Mouse (Mus musculus) CH12.LX (cell line): Measurements from ENCODE around the gene Mkks. TPM values are rescaled to one million over a fixed set of nuclear protein-coding genes. Genes with fewer than 3 reads are reported as not detected.

Experiments
- DNase-seq: peaks from one replicate; pipeline ENCODE4 v3.0.0-alpha.2; 2013; ENCODE audit errors: extremely low read depth
- H3K27ac ChIP-seq: 2 replicates; pipeline ENCODE4 v1.5.1; 2012; ENCODE audit warnings: low read depth, mild to moderate bottlenecking, control low read depth, moderate library complexity; ENCODE audit not compliant: insufficient read depth
- H3K27me3 ChIP-seq: replicated peaks from 2 replicates; pipeline ENCODE3; 2012; ENCODE audit warnings: inconsistent platforms
- H3K36me3 ChIP-seq, 2 experiments: replicated peaks in 1 of 2; 2 replicates each; pipeline versions ENCODE3 to v1.6.1; 2012; ENCODE audit warnings: inconsistent platforms in 1 of 2, low read length in 1 of 2, mild to moderate bottlenecking in 1 of 2, mixed read lengths in 1 of 2, moderate library complexity in 1 of 2; ENCODE audit not compliant: control insufficient read depth in 1 of 2, insufficient read depth in 1 of 2
- H3K4me1 ChIP-seq, 2 experiments: 2 replicates each; pipeline ENCODE4 v1.6.1; 2012; ENCODE audit warnings: inconsistent platforms in 1 of 2, moderate library complexity in 1 of 2; ENCODE audit not compliant: insufficient read depth in 2 of 2, control insufficient read depth in 1 of 2
- H3K4me2 ChIP-seq: 2 replicates; pipeline ENCODE4 v1.6.1; 2012; ENCODE audit warnings: low read depth, mild to moderate bottlenecking, control low read depth; ENCODE audit not compliant: poor library complexity, insufficient read depth, severe bottlenecking
- H3K4me3 ChIP-seq, 3 experiments: fragments of 150-350 bp in 1 of 3; sonication (generic) in 1 of 3; replicated peaks in 1 of 3; 2 replicates each; pipeline versions ENCODE3 to v1.5.1; 2011 to 2012; ENCODE audit warnings: low read depth in 2 of 3, low read length in 2 of 3, mild to moderate bottlenecking in 2 of 3, moderate library complexity in 2 of 3, control low read depth in 1 of 3, improper control_type of control experiment in 1 of 3, inconsistent platforms in 1 of 3, mixed read lengths in 1 of 3; ENCODE audit not compliant: poor library complexity in 1 of 3
- H3K79me2 ChIP-seq: replicated peaks from 2 replicates; pipeline ENCODE4 v1.6.1; 2012; ENCODE audit warnings: mild to moderate bottlenecking, moderate library complexity; ENCODE audit not compliant: control insufficient read depth, poor library complexity, insufficient read depth, severe bottlenecking; ENCODE audit errors: extremely low read depth
- H3K9ac ChIP-seq: 2 replicates; pipeline ENCODE4 v1.6.1; 2012; ENCODE audit warnings: low read depth, mild to moderate bottlenecking, control low read depth, moderate library complexity; ENCODE audit not compliant: insufficient read depth
- H3K9me3 ChIP-seq: replicated peaks from 2 replicates; pipeline ENCODE3; 2012; ENCODE audit warnings: low read length, inconsistent platforms, mixed read lengths
- GABPA ChIP-seq: IDR thresholded peaks from 2 replicates; pipeline ENCODE4 v1.6.1; 2012; ENCODE audit warnings: low read depth, low read length, improper control_type of control experiment, inconsistent platforms; ENCODE audit not compliant: insufficient replicate concordance
- IRF4 ChIP-seq: IDR thresholded peaks from 2 replicates; pipeline ENCODE4 v1.6.1; 2014; ENCODE audit warnings: low read depth, mild to moderate bottlenecking, inconsistent platforms, low read length, improper control_type of control experiment
- JUN ChIP-seq: IDR thresholded peaks from 2 replicates; pipeline ENCODE4 v1.6.1; 2011; ENCODE audit warnings: low read depth, mild to moderate bottlenecking, low read length, improper control_type of control experiment, moderate library complexity; ENCODE audit not compliant: insufficient read depth
- JUND ChIP-seq: conservative IDR thresholded peaks from 2 replicates; pipeline ENCODE4 v1.6.1; 2011; ENCODE audit warnings: low read depth, low read length, improper control_type of control experiment
- MAZ ChIP-seq: IDR thresholded peaks from 2 replicates; pipeline ENCODE4 v1.6.1; 2012; ENCODE audit warnings: low read depth, mild to moderate bottlenecking, inconsistent platforms, low read length, improper control_type of control experiment, moderate library complexity
- MEF2A ChIP-seq: IDR thresholded peaks from 2 replicates; pipeline ENCODE4 v1.6.1; 2014; ENCODE audit warnings: low read depth, mild to moderate bottlenecking, inconsistent platforms, low read length, improper control_type of control experiment, borderline replicate concordance
- MYC ChIP-seq: IDR thresholded peaks from 2 replicates; pipeline ENCODE4 v1.6.1; 2011; ENCODE audit warnings: low read depth, mild to moderate bottlenecking, improper control_type of control experiment, low read length
- TCF12 ChIP-seq: IDR thresholded peaks from 2 replicates; pipeline ENCODE4 v1.6.1; 2014; ENCODE audit warnings: low read depth, mild to moderate bottlenecking, inconsistent platforms, low read length, improper control_type of control experiment
- ZNF384 ChIP-seq: IDR thresholded peaks from 2 replicates; pipeline ENCODE4 v1.6.1; 2012; ENCODE audit warnings: low read depth, low read length, improper control_type of control experiment, inconsistent platforms
- dilution Hi-C: fragments of 300-500 bp; cut with MboI; formaldehyde crosslinking; loops from 2 replicates; pipeline ENCODE4 v1.14.3; 2020; ENCODE audit warnings: low sequenced_read_pairs; ENCODE audit not compliant: extremely low pct_unique_long_range_greater_than_20kb, extremely low pct_ligation_motif_present
- in situ Hi-C: fragments of 300-500 bp; cut with MboI; formaldehyde crosslinking; loops from 3 replicates; pipeline ENCODE4 v1.14.3; 2019; ENCODE audit warnings: low sequenced_read_pairs, low pct_ligation_motif_present, low pct_unique_long_range_greater_than_20kb, mixed read lengths
- polyA plus RNA-seq: library from polyadenylated mRNA; unstranded; fragments of >175 nt; gene quantifications from 2 replicates; pipeline ENCODE4 v1.2.1, GENCODE M21; 2012; ENCODE audit warnings: low read depth; ENCODE audit not compliant: insufficient read length
- total RNA-seq, 2 experiments: library from RNA; depleted of rRNA; stranded (reverse); fragments of 300-350 nt in 1 of 2; fragments of >200 nt in 1 of 2; gene quantifications; 2 replicates each; pipeline ENCODE4 v1.2.3; 2012 to 2014

The Mkks gene
- total and polyA plus RNA-seq, 3 experiments: 2.2 to 25.8 (median 5.8) TPM

DNA sequence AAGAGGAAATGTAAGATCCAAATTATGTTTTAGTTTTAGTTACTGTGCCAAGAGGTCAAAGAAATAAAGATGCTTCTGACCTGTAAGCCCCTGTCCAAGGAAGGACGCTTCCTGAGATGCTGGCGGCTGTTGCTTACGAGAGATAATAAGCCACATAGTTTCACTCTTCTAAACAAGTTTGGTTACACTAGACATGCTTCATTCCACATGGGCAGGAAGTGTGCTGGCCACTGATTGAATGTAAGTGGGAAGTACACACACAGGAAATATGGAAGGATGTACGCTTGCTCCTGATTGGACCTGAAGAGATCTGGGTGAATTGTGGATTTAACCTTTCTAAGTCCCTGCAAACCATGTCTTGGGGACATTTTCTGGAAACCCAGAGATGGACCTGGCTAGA, 63.6 kb downstream of the Mkks start:
- Histone ChIP-seq H3K36me3 (no peaks in the 10 kb centered on the region), H3K4me3 (no peak overlapping the region), H3K9ac (no peak overlapping the region), H3K9me3 (no peaks in the 10 kb centered on the region), H3K27me3 (no peaks in the 10 kb centered on the region), H3K4me1 (peaks cover 0 to 1% of the 10 kb centered on the region in 2 experiments; a peak in 1 of 4 replicates), H3K79me2 (no peaks in the 10 kb centered on the region), H3K27ac (no peak overlapping the region), H3K4me2 (no peak overlapping the region)
- no peak for DNase-seq
- dilution Hi-C loops: no loop called here
- in situ Hi-C loops: no loop called here
- TF ChIP-seq MAZ: no peak
- TF ChIP-seq ZNF384: no peak
- no peak for TF ChIP-seq IRF4
- TF ChIP-seq JUND: no peak
- TF ChIP-seq MEF2A: no peak
- TF ChIP-seq JUN: no peak
- TF ChIP-seq TCF12: no peak
- TF ChIP-seq GABPA: no peak
- TF ChIP-seq MYC: no peak

Other genes starting within 250 kb of the Mkks start
- not detected in 2 replicates for gene Snap25, start 177.9 kb downstream of the Mkks start, total RNA-seq (2012; rRNA removed)
- not detected in 2 replicates for gene Snap25, start 177.9 kb downstream of the Mkks start, total RNA-seq (2014; rRNA removed)
- gene Snap25, start 177.9 kb downstream of the Mkks start, polyA plus RNA-seq: 0.11 and 0.35 TPM in 2 replicates
- gene AL731706.2, start 5.7 kb downstream of the Mkks start, total RNA-seq (2012; rRNA removed): 8.3 TPM in 1 of 2 replicates, not detected in the other
- not detected in 2 replicates for gene AL731706.2, start 5.7 kb downstream of the Mkks start, total RNA-seq (2014; rRNA removed)
- gene AL731706.2, start 5.7 kb downstream of the Mkks start, polyA plus RNA-seq: 46.1 and 75.9 TPM in 2 replicates
- 4.4 and 4.7 TPM in 2 replicates for gene Slx4ip, start 171 bp downstream of the Mkks start, total RNA-seq (2012; rRNA removed)
- 3.8 and 4.1 TPM in 2 replicates for gene Slx4ip, start 171 bp downstream of the Mkks start, total RNA-seq (2014; rRNA removed)
- 6.5 and 6.7 TPM in 2 replicates for gene Slx4ip, start 171 bp downstream of the Mkks start, polyA plus RNA-seq
- 14.8 and 19.3 TPM in 2 replicates for gene AL731706.1, start within 50 bp of the Mkks start, total RNA-seq (2012; rRNA removed)
- gene AL731706.1, start within 50 bp of the Mkks start, total RNA-seq (2014; rRNA removed): 40.7 and 49.0 TPM in 2 replicates
- gene AL731706.1, start within 50 bp of the Mkks start, polyA plus RNA-seq: 13.3 and 14.2 TPM in 2 replicates
- not detected in 2 replicates for gene Jag1, start 225.3 kb upstream of the Mkks start, total RNA-seq (2012; rRNA removed)
- not detected in 2 replicates for gene Jag1, start 225.3 kb upstream of the Mkks start, total RNA-seq (2014; rRNA removed)
- not detected in 2 replicates for gene Jag1, start 225.3 kb upstream of the Mkks start, polyA plus RNA-seq